Mouse (Mus musculus) midbrain, postnatal 0 days (tissue): Measurements from ENCODE around the gene Wiz. TPM values are rescaled to one million over a fixed set of nuclear protein-coding genes. Genes with fewer than 3 reads are reported as not detected.

Experiments used
- ATAC-seq: fragments of 200-750 bp; cut with Nextera tagmentation; 2 replicates; pipeline ENCODE4 v1.8.0; 2017; ENCODE audit warnings: moderate number of reproducible peaks, mild to moderate bottlenecking, moderate TSS enrichment, moderate library complexity; ENCODE audit not compliant: low FRiP score
- DNase-seq: peaks from one replicate; pipeline ENCODE4 v3.0.0-alpha.2; 2015; ENCODE audit warnings: low spot score
- H3K27ac ChIP-seq: fragments of 300-500 bp; sonication (generic); 2 replicates; pipeline ENCODE4 v1.5.1; 2014; ENCODE audit warnings: low read depth, mild to moderate bottlenecking, low read length, mixed read lengths
- H3K27me3 ChIP-seq: fragments of 300-500 bp; sonication (generic); 2 replicates; pipeline ENCODE4 v1.6.1; 2014; ENCODE audit warnings: low read length, control low read depth, mixed read lengths; ENCODE audit not compliant: insufficient read depth
- H3K36me3 ChIP-seq: fragments of 300-500 bp; sonication (generic); 2 replicates; pipeline ENCODE4 v1.6.1; 2014; ENCODE audit warnings: low read length, control low read depth, mixed read lengths; ENCODE audit not compliant: insufficient read depth
- H3K4me1 ChIP-seq: fragments of 300-500 bp; sonication (generic); 2 replicates; pipeline ENCODE4 v1.6.1; 2014; ENCODE audit warnings: mild to moderate bottlenecking, control low read depth, antibody characterized with exemption, low read length, mixed read lengths; ENCODE audit not compliant: insufficient read depth
- H3K4me2 ChIP-seq: fragments of 300-500 bp; sonication (generic); 2 replicates; pipeline ENCODE4 v1.6.1; 2014; ENCODE audit warnings: low read depth, mild to moderate bottlenecking, low read length, mixed read lengths; ENCODE audit not compliant: poor library complexity, severe bottlenecking
- H3K4me3 ChIP-seq: fragments of 300-500 bp; sonication (generic); 2 replicates; pipeline ENCODE4 v1.5.1; 2014; ENCODE audit warnings: low read depth, mild to moderate bottlenecking, low read length, moderate library complexity
- H3K9ac ChIP-seq: fragments of 300-500 bp; sonication (generic); replicated peaks from 2 replicates; pipeline ENCODE4 v1.6.1; 2014; ENCODE audit warnings: mild to moderate bottlenecking, low read length, moderate library complexity, mixed read lengths; ENCODE audit not compliant: poor library complexity, severe bottlenecking
- H3K9me3 ChIP-seq: fragments of 300-500 bp; sonication (generic); 2 replicates; pipeline ENCODE4 v1.6.1; 2016; ENCODE audit warnings: low read length, control low read depth
- CTCF ChIP-seq: IDR thresholded peaks from 2 replicates; pipeline ENCODE4 v1.5.1; 2016; ENCODE audit warnings: antibody characterized with exemption, mild to moderate bottlenecking
- WGBS: fragments of 180-500 bp; shearing (Covaris S2); extraction: QIAGEN DNeasy Blood & Tissue Kit; methylation state at CpG from one replicate; pipeline ENCODE4 v1.1.7; 2014; 5-methylcytosine and 5-hydroxymethylcytosine counted together
- polyA plus RNA-seq: library from polyadenylated mRNA; unstranded; fragments of >200 nt; fragmentation: Nextera tagmentation; extraction: Ambion mirVana; gene quantifications from 2 replicates; pipeline ENCODE4 v1.2.1, GENCODE M21; 2015
- total RNA-seq: library from RNA; depleted of rRNA; stranded (reverse); fragments of >200 nt; gene quantifications from 2 replicates; pipeline ENCODE4 v1.2.3, GENCODE M21; 2014

The Wiz gene
- total and polyA plus RNA-seq, 2 experiments from 2014 or later: 41.3 to 68.0 TPM

DNA sequence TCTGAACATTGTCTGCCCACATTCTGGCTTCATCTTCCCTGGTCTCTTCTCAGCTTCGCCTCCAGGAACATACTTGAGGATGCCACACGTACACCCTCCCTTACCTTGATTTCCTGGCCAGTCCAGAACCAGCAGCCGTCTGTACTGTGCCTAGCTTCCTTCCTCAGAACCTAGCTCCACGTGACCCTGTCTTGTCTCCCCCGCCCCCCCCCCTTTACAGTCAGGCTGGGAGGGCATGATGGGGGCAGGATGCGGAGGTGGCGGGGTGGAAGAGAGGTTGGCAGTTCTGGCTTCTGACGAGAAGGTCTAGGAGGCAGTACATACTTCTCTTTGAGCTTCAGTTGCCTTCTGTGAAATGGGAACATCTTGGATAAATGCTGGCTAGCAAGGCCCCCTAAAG is 14.2 kb upstream of the Wiz start, which contains the start of gene Rasal3:
Rasal3 (minus strand) TSS at position 167 of the 400 bp plus-strand sequence.
- ATAC-seq: no peak
- TF ChIP-seq CTCF: no peak
- H3K4me3 ChIP-seq: no peak within 1 kb of the TSS

GRCm38 (mm10) chr17:32402779-32403157 is 13.5 kb upstream of the Wiz start:
- ATAC-seq: no peak
- Histone ChIP-seq H3K4me1 (no peaks in the 10 kb centered on the region), H3K9ac (no peak overlapping the region), H3K27me3 (peaks cover 17% of the 10 kb centered on the region), H3K36me3 (no peaks in the 10 kb centered on the region), H3K4me2 (no peak overlapping the region), H3K27ac (no peak overlapping the region), H3K4me3 (no peak overlapping the region), H3K9me3 (no peaks in the 10 kb centered on the region)
- no peak for DNase-seq
- no peak for TF ChIP-seq CTCF
- WGBS: 74% methylated on average over 11 of the region's 11 CpGs

More for the DNA sequence above, 14.2 kb upstream of the Wiz start, which contains the start of gene Rasal3:
- no peak for DNase-seq
- Histone ChIP-seq H3K9ac (no peak within 1 kb of the TSS), H3K9me3 (no peaks in the 10 kb centered on the region), H3K27me3 (peaks cover 11% of the 10 kb centered on the region), H3K4me1 (no peaks in the 10 kb centered on the region), H3K4me2 (no peak within 1 kb of the TSS), H3K36me3 (no peaks in the 10 kb centered on the region), H3K27ac (no peak within 1 kb of the TSS)
- 78% methylated on average over 8 of the region's 8 CpGs for WGBS

DNA sequence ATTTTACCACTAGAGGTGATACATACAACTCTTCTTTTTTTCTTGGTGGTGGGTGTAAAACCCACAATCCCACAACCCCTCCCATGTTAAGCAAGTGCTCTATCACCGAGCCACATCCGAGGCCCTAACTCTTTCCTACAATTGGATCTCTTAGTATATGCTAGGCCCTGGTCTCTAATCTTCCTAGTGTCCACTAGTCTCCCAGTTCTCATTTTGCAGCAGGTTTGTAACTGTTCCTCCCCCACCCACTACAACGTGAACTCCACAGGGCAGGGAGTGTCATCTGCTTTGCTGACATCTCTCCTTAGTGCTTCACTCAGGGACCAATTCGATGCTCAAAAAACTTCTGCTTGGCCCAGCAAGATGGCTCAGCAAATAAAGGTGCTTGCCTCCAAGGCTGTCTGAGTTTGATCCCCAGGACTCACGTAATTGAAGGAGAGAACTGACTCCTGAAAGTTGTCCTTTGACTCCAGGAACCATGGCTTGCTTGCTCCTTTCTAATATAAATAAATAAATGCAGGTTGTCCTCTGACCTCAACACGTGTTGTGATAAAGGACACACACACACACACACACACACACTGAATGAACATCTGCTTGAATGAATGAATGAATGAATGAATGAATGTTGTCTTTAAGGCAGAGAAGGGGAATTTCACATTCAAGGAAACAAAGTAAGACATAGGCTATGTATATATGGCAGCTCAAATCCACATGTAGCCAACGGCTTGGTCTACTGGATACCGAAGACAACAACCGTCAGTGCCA is 13.0 kb upstream of the Wiz start:
- no peak for ATAC-seq
- Histone ChIP-seq H3K9ac (no peak overlapping the region), H3K27ac (no peak overlapping the region), H3K36me3 (no peaks in the 10 kb centered on the region), H3K9me3 (no peaks in the 10 kb centered on the region), H3K27me3 (peaks cover 22% of the 10 kb centered on the region), H3K4me2 (no peak overlapping the region), H3K4me1 (no peaks in the 10 kb centered on the region), H3K4me3 (no peak overlapping the region)
- 81% methylated on average over 9 of the region's 9 CpGs for WGBS
- no peak for DNase-seq
- no peak for TF ChIP-seq CTCF

GRCm38 (mm10) chr17:32396266-32396665 is 7.0 kb upstream of the Wiz start:
- Histone ChIP-seq H3K4me3 (peak overlapping the region; percentile 29; the same call in 1 of the 2 replicates), H3K36me3 (no peaks in the 10 kb centered on the region), H3K9ac (no peak overlapping the region), H3K4me2 (peak overlapping the region; percentile 37), H3K27ac (no peak overlapping the region), H3K4me1 (peaks cover 7% of the 10 kb centered on the region; the same call in 1 of the 2 replicates), H3K27me3 (peaks cover 74% of the 10 kb centered on the region), H3K9me3 (no peaks in the 10 kb centered on the region)
- DNase-seq: no peak
- ATAC-seq: no peak
- TF ChIP-seq CTCF: no peak
- WGBS: 7% methylated on average over 37 of the region's 37 CpGs

DNA sequence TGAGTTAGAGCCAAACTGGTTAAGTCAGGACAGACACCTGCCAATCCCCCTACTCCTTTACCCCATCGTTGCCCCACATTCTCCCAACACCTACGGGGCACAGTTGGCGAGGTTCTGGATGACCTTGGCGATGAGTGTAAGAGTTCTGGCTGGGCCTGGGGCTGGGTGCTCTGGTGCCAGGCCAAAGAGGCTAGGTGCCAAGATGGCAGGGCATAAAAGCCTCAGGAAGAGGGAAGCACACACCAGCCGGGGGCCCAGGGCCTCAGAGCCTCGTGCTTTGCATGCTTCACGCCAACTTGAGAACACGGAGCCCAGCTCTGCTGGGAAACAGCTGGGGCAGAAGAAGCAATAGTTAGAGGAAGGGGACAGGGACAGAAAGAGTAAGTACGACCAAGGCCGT is 4.7 kb upstream of the Wiz start:
- no peak overlapping the region for H3K9ac ChIP-seq
- no peaks in the 10 kb centered on the region for H3K36me3 ChIP-seq
- DNase-seq: no peak
- H3K4me2 ChIP-seq: no peak overlapping the region
- H3K4me3 ChIP-seq: no peak overlapping the region
- H3K27me3 ChIP-seq: peaks cover 74% of the 10 kb centered on the region
- ATAC-seq: no peak
- WGBS: 87% methylated on average over 10 of the region's 10 CpGs
- TF ChIP-seq CTCF: no peak
- H3K4me1 ChIP-seq: peaks cover 7% of the 10 kb centered on the region; the same call in 1 of the 2 replicates
- H3K9me3 ChIP-seq: no peaks in the 10 kb centered on the region
- H3K27ac ChIP-seq: no peak overlapping the region

DNA sequence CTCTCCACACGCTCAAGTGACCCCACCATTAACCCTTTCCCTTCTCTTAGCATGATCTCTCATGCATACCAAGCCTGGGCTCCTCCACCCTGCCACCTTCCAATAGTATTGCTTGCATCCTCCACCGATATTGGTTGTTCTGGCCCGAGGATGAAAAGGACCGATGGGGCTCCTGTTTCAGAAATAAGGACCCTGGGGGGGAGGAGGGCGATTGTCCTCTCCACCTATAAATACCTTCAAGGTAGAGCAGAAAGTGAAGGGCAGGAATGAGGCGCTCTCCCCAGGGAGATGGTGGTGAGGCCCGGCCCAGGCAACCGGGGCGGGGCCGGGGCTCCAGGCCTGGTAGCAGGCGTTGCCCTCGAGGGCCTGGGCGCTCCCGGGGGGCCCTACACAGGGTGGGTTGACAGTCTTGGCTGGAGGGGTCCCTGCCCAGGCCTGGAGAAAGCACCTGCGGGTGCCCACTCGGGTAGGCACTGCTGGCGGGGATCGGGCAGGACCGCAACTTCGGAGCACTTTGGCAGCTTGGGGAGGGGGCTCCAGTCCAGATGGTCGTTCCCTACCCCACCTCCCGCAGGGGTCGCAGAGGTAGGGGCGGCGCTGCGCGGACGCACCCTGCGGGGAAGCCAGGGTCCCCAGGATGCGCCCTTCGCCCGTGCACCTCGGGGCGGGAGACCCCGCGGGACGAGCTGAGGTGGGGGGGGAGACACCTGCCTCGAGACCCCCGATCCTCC is 704 bp downstream of the Wiz start:
- H3K27ac ChIP-seq: peak overlapping the region; percentile 77
- 0 out of 2 replicates have a peak, but pooled peaks cover 2% of the 10 kb centered on the region for H3K4me1 ChIP-seq
- peak overlapping the region; percentile 86 for H3K4me3 ChIP-seq
- peak; percentile 31 for DNase-seq
- peak overlapping the region; percentile 95 for H3K4me2 ChIP-seq
- under 1% methylated on average over 36 of the region's 39 CpGs for WGBS
- peaks cover 24% of the 10 kb centered on the region for H3K27me3 ChIP-seq
- peaks cover 17% of the 10 kb centered on the region for H3K36me3 ChIP-seq
- peak overlapping the region; percentile 93 for H3K9ac ChIP-seq
- no peak for TF ChIP-seq CTCF
- peak; percentile 63 for ATAC-seq
- no peaks in the 10 kb centered on the region for H3K9me3 ChIP-seq
